Mouse (Mus musculus) T-helper 2 cell (primary cell): ENCODE results near the gene Lmod1.

Experiments
- in situ Hi-C: fragments of 300-600 bp; cut with MboI, MseI; formaldehyde crosslinking; loops from one replicate; pipeline ENCODE4 v1.15.1; 2025; ENCODE audit warnings: high pct_unique_total_duplicates

Gene Lmod1

GRCm38 (mm10) chr1:135408973-135409372 is 84.4 kb downstream of the Lmod1 start:
- in situ Hi-C loops: no loop called here

GRCm38 (mm10) chr1:135410967-135411366 is 86.4 kb downstream of the Lmod1 start:
- in situ Hi-C loops: no loop called here

GRCm38 (mm10) chr1:135412130-135412529 is 87.5 kb downstream of the Lmod1 start:
- in situ Hi-C loops: no loop called here

- in situ Hi-C loops: no loop called here
These were observed 89.4 kb downstream of the Lmod1 start for GRCm38 (mm10) chr1:135413996-135414395.
